Mouse (Mus musculus): ENCODE results near the gene Rnf4.

- TF ChIP-seq CTCF (IDR thresholded peaks at IDR 0.05; ENCODE audit: low read depth) = no peak
- TF ChIP-seq EP300 (IDR thresholded peaks at IDR 0.05; ENCODE audit: low read depth) = no peak
These were observed 16.1 kb downstream of the Rnf4 start for GRCm38 (mm10) chr5:34352084-34352631.

Measured in liver, postnatal 0 days (tissue).